Mouse (Mus musculus): ENCODE measurements around the gene Hist1h3g. TPM values are rescaled to one million over a fixed set of nuclear protein-coding genes. Genes with fewer than 3 reads are reported as not detected.
"Not testable (repeated sequence)": the region's sequence is repeated elsewhere in the genome, so short reads cannot be mapped to it uniquely, and the experiment has no call there.

The Hist1h3g gene
- polyA plus RNA-seq, 1 experiment from 2014 or later: 0.51 TPM

- no peaks in the 10 kb centered on the region for H3K36me3 ChIP-seq
- no peak within 1 kb of the TSS for H3K9ac ChIP-seq (replicated peaks)
- H3K4me1 ChIP-seq: peaks cover 32% of the 10 kb centered on the region
- H3K4me2 ChIP-seq: peak within 1 kb of the TSS; percentile 68
- H3K9me3 ChIP-seq (replicated peaks): no peaks in the 10 kb centered on the region
- peak within 1 kb of the TSS; percentile 90 for H3K27ac ChIP-seq (replicated peaks)
- H3K27me3 ChIP-seq (replicated peaks): no peaks in the 10 kb centered on the region
- no peak for ATAC-seq (ENCODE audit: low FRiP score)
- no peak within 1 kb of the TSS for H3K4me3 ChIP-seq (replicated peaks)
Measured at GRCm38 (mm10) chr13:23552962-23553361, 17.7 kb downstream of the Hist1h3g start, which contains the start of gene Hist1h1d. Hist1h1d (plus strand) TSS chr13:23553262.

- WGBS: 26% methylated on average over 9 of the region's 9 CpGs
- no peak for ATAC-seq (ENCODE audit: low FRiP score)
- Histone ChIP-seq H3K4me1 (peaks cover 32% of the 10 kb centered on the region), H3K36me3 (no peaks in the 10 kb centered on the region), H3K4me3 (replicated peaks) (peak overlapping the region; percentile 51), H3K27ac (replicated peaks) (peak overlapping the region; percentile 87), H3K9me3 (replicated peaks) (no peaks in the 10 kb centered on the region), H3K27me3 (replicated peaks) (no peaks in the 10 kb centered on the region), H3K9ac (replicated peaks) (peak overlapping the region; percentile 64; the same call in 1 of the 2 replicates), H3K4me2 (peak overlapping the region; percentile 99)
Measured at GRCm38 (mm10) chr13:23554393-23554792, 19.2 kb downstream of the Hist1h3g start.

- peak overlapping the region; percentile 51 for H3K4me3 ChIP-seq (replicated peaks)
- peak overlapping the region; percentile 87 for H3K27ac ChIP-seq (replicated peaks)
- H3K4me1 ChIP-seq: peaks cover 32% of the 10 kb centered on the region
- H3K9me3 ChIP-seq (replicated peaks): no peaks in the 10 kb centered on the region
- WGBS: 0% methylated on average over 54 of the region's 54 CpGs
- H3K9ac ChIP-seq (replicated peaks): peak overlapping the region; percentile 64
- no peaks in the 10 kb centered on the region for H3K36me3 ChIP-seq
- no peaks in the 10 kb centered on the region for H3K27me3 ChIP-seq (replicated peaks)
- peak overlapping the region; percentile 99 for H3K4me2 ChIP-seq
- ATAC-seq (ENCODE audit: low FRiP score): peak; percentile 77
Measured at GRCm38 (mm10) chr13:23554925-23555838, 20.0 kb downstream of the Hist1h3g start.

- H3K9ac ChIP-seq (replicated peaks): peak overlapping the region; percentile 64
- under 1% methylated on average over 18 of the region's 18 CpGs for WGBS
- H3K27me3 ChIP-seq (replicated peaks): no peaks in the 10 kb centered on the region
- H3K9me3 ChIP-seq (replicated peaks): no peaks in the 10 kb centered on the region
- H3K4me2 ChIP-seq: peak overlapping the region; percentile 99
- H3K27ac ChIP-seq (replicated peaks): peak overlapping the region; percentile 87
- H3K36me3 ChIP-seq: no peaks in the 10 kb centered on the region
- peak; percentile 87 for ATAC-seq (ENCODE audit: low FRiP score)
- H3K4me3 ChIP-seq (replicated peaks): peak overlapping the region; percentile 51
- peaks cover 30% of the 10 kb centered on the region for H3K4me1 ChIP-seq
Measured at GRCm38 (mm10) chr13:23555839-23556416, 20.7 kb downstream of the Hist1h3g start.

GRCm38 (mm10) chr13:23556906-23557305 lies 21.7 kb downstream of the Hist1h3g start:
- Histone ChIP-seq H3K4me3 (replicated peaks) (no peak overlapping the region), H3K4me2 (peak overlapping the region; percentile 99; the same call in 1 of the 2 replicates), H3K27me3 (replicated peaks) (no peaks in the 10 kb centered on the region), H3K4me1 (peaks cover 29% of the 10 kb centered on the region), H3K27ac (replicated peaks) (peak overlapping the region; percentile 54; the same call in 1 of the 2 replicates), H3K36me3 (no peaks in the 10 kb centered on the region), H3K9ac (replicated peaks) (no peak overlapping the region), H3K9me3 (replicated peaks) (no peaks in the 10 kb centered on the region)
- WGBS: 75% methylated on average over 3 of the region's 3 CpGs
- ATAC-seq (ENCODE audit: low FRiP score): no peak

- not testable (repeated sequence) for H3K9ac ChIP-seq (replicated peaks); H3K4me2 ChIP-seq; H3K27ac ChIP-seq (replicated peaks); ATAC-seq (ENCODE audit: low FRiP score); H3K9me3 ChIP-seq (replicated peaks); H3K27me3 ChIP-seq (replicated peaks); H3K4me3 ChIP-seq (replicated peaks); H3K36me3 ChIP-seq
- 32% methylated on average over 2 of the region's 2 CpGs for WGBS
- H3K4me1 ChIP-seq: peaks cover 18% of the 10 kb centered on the region
Measured at GRCm38 (mm10) chr13:23560699-23561098, 25.5 kb downstream of the Hist1h3g start.

GRCm38 (mm10) chr13:23561531-23561882 lies 26.3 kb downstream of the Hist1h3g start:
- 0% methylated on average over 2 of the region's 5 CpGs for WGBS
- Histone ChIP-seq H3K4me1 (peaks cover 14% of the 10 kb centered on the region), H3K4me2 (peak overlapping the region; percentile 84), H3K27ac (replicated peaks) (peak overlapping the region; percentile 97), H3K9ac (replicated peaks) (peak overlapping the region; percentile 67; the same call in 1 of the 2 replicates), H3K4me3 (replicated peaks) (peak overlapping the region; percentile 49)
- H3K27me3 ChIP-seq (replicated peaks); H3K36me3 ChIP-seq; ATAC-seq (ENCODE audit: low FRiP score); H3K9me3 ChIP-seq (replicated peaks): not testable (repeated sequence)

- not testable (repeated sequence) for H3K27me3 ChIP-seq (replicated peaks); H3K9me3 ChIP-seq (replicated peaks); H3K36me3 ChIP-seq; H3K4me1 ChIP-seq
- H3K4me3 ChIP-seq (replicated peaks): peak within 1 kb of the TSS; percentile 49
- H3K4me2 ChIP-seq: peak within 1 kb of the TSS; percentile 84
- peak; percentile 95 for ATAC-seq (ENCODE audit: low FRiP score)
- peak within 1 kb of the TSS; percentile 67 for H3K9ac ChIP-seq (replicated peaks)
- WGBS: 2% methylated on average over 58 of the region's 67 CpGs
- H3K27ac ChIP-seq (replicated peaks): peak within 1 kb of the TSS; percentile 97
Measured at GRCm38 (mm10) chr13:23561883-23562659, 26.8 kb downstream of the Hist1h3g start, which contains the start of gene Hist1h3e. Hist1h3e (minus strand) TSS chr13:23562369.

GRCm38 (mm10) chr13:23562699-23563462 lies 27.7 kb downstream of the Hist1h3g start:
- 2% methylated on average over 18 of the region's 18 CpGs for WGBS
- Histone ChIP-seq H3K9me3 (replicated peaks) (no peaks in the 10 kb centered on the region), H3K4me1 (peaks cover 9% of the 10 kb centered on the region; the same call in 1 of the 2 replicates), H3K27me3 (replicated peaks) (no peaks in the 10 kb centered on the region), H3K27ac (replicated peaks) (peak overlapping the region; percentile 97), H3K36me3 (no peaks in the 10 kb centered on the region), H3K4me2 (peak overlapping the region; percentile 84), H3K4me3 (replicated peaks) (peak overlapping the region; percentile 49), H3K9ac (replicated peaks) (peak overlapping the region; percentile 51)
- peak; percentile 71 for ATAC-seq (ENCODE audit: low FRiP score)

GRCm38 (mm10) chr13:23564482-23564881 lies 29.3 kb downstream of the Hist1h3g start:
- H3K4me3 ChIP-seq (replicated peaks): no peak overlapping the region
- H3K4me2 ChIP-seq: no peak overlapping the region
- no peak for ATAC-seq (ENCODE audit: low FRiP score)
- H3K4me1 ChIP-seq: peaks cover 10% of the 10 kb centered on the region; the same call in 1 of the 2 replicates
- 95% methylated on average over 2 of the region's 2 CpGs for WGBS
- no peaks in the 10 kb centered on the region for H3K36me3 ChIP-seq
- H3K9me3 ChIP-seq (replicated peaks): no peaks in the 10 kb centered on the region
- H3K27me3 ChIP-seq (replicated peaks): no peaks in the 10 kb centered on the region
- H3K27ac ChIP-seq (replicated peaks): peak overlapping the region; percentile 97
- no peak overlapping the region for H3K9ac ChIP-seq (replicated peaks)

Data from neural tube, embryonic 15.5 days (tissue).